Mouse (Mus musculus) lung, embryonic 15.5 days (tissue): Measurements from ENCODE around the gene Pigc. TPM values are rescaled to one million over a fixed set of nuclear protein-coding genes. Genes with fewer than 3 reads are reported as not detected.

ENCODE experiments used
- ATAC-seq: fragments of 200-750 bp; cut with Nextera tagmentation; 2 replicates; pipeline ENCODE4 v1.8.0; 2017; ENCODE audit warnings: moderate number of reproducible peaks, borderline replicate concordance; ENCODE audit not compliant: low FRiP score, low TSS enrichment; ENCODE audit errors: extremely low read depth
- H3K27ac ChIP-seq: fragments of 300-500 bp; sonication (generic); 2 replicates; pipeline ENCODE4 v1.5.1; 2015; ENCODE audit warnings: moderate library complexity, mild to moderate bottlenecking, inconsistent platforms
- H3K27me3 ChIP-seq: fragments of 300-500 bp; sonication (generic); 2 replicates; pipeline ENCODE4 v1.6.1; 2015; ENCODE audit warnings: inconsistent platforms
- H3K36me3 ChIP-seq: fragments of 300-500 bp; sonication (generic); 2 replicates; pipeline ENCODE4 v1.6.1; 2015; ENCODE audit warnings: inconsistent platforms
- H3K4me1 ChIP-seq: fragments of 300-500 bp; sonication (generic); 2 replicates; pipeline ENCODE4 v1.6.1; 2015; ENCODE audit warnings: inconsistent platforms
- H3K4me2 ChIP-seq: fragments of 300-500 bp; sonication (generic); 2 replicates; pipeline ENCODE4 v1.6.1; 2015; ENCODE audit warnings: inconsistent platforms, mild to moderate bottlenecking, moderate library complexity
- H3K4me3 ChIP-seq: fragments of 300-500 bp; sonication (generic); 2 replicates; pipeline ENCODE4 v1.5.1; 2015; ENCODE audit warnings: mild to moderate bottlenecking, inconsistent platforms
- H3K9ac ChIP-seq: fragments of 300-500 bp; sonication (generic); 2 replicates; pipeline ENCODE4 v1.6.1; 2015; ENCODE audit warnings: inconsistent platforms
- H3K9me3 ChIP-seq: fragments of 300-500 bp; sonication (generic); 2 replicates; pipeline ENCODE4 v1.6.1; 2016; ENCODE audit warnings: inconsistent platforms
- WGBS: fragments of 180-500 bp; shearing (Covaris S2); methylation state at CpG from one replicate; pipeline ENCODE4 v1.1.7; 2015; 5-methylcytosine and 5-hydroxymethylcytosine counted together
- polyA plus RNA-seq: library from polyadenylated mRNA; unstranded; fragments of >200 nt; fragmentation: Nextera tagmentation; extraction: Ambion mirVana; gene quantifications from 2 replicates; pipeline ENCODE4 v1.2.1, GENCODE M21; 2015

The Pigc gene
- 35.7 and 36.4 TPM in 2 replicates for polyA plus RNA-seq

- Histone ChIP-seq H3K27ac (peak within 1 kb of the TSS; percentile 82), H3K4me2 (peak within 1 kb of the TSS; percentile 60), H3K4me3 (peak within 1 kb of the TSS; percentile 90), H3K4me1 (peaks cover 10% of the 10 kb centered on the region), H3K36me3 (0 out of 2 replicates have a peak, but pooled peaks cover 9% of the 10 kb centered on the region), H3K9ac (peak within 1 kb of the TSS; percentile 84), H3K9me3 (no peaks in the 10 kb centered on the region), H3K27me3 (no peaks in the 10 kb centered on the region)
- WGBS: 1% methylated on average over 38 of the region's 38 CpGs
- ATAC-seq: peak; percentile 98
Observed at GRCm38 (mm10) chr1:161968589-161969407, at the start of gene Pigc. TSS of gene Pigc (plus strand) at chr1:161969186.

GRCm38 (mm10) chr1:161919594-161919993 lies 49.4 kb upstream of the Pigc start:
- Histone ChIP-seq H3K4me3 (no peak overlapping the region), H3K4me2 (no peak overlapping the region), H3K27me3 (no peaks in the 10 kb centered on the region), H3K9ac (no peak overlapping the region), H3K9me3 (no peaks in the 10 kb centered on the region), H3K36me3 (no peaks in the 10 kb centered on the region), H3K4me1 (no peaks in the 10 kb centered on the region), H3K27ac (no peak overlapping the region)
- 86% methylated on average over 2 of the region's 2 CpGs for WGBS
- no peak for ATAC-seq

GRCm38 (mm10) chr1:161920475-161921454 lies 48.2 kb upstream of the Pigc start:
- no peaks in the 10 kb centered on the region for H3K9me3 ChIP-seq
- no peaks in the 10 kb centered on the region for H3K36me3 ChIP-seq
- 85% methylated on average over 9 of the region's 9 CpGs for WGBS
- no peak overlapping the region for H3K27ac ChIP-seq
- no peak overlapping the region for H3K9ac ChIP-seq
- no peaks in the 10 kb centered on the region; the same call in 1 of the 2 replicates for H3K4me1 ChIP-seq
- H3K4me2 ChIP-seq: no peak overlapping the region
- H3K27me3 ChIP-seq: no peaks in the 10 kb centered on the region
- no peak for ATAC-seq
- no peak overlapping the region for H3K4me3 ChIP-seq

- no peak overlapping the region for H3K4me3 ChIP-seq
- no peaks in the 10 kb centered on the region for H3K27me3 ChIP-seq
- no peak for ATAC-seq
- no peaks in the 10 kb centered on the region for H3K36me3 ChIP-seq
- H3K4me1 ChIP-seq: no peaks in the 10 kb centered on the region; the same call in 1 of the 2 replicates
- H3K27ac ChIP-seq: no peak overlapping the region
- WGBS: 83% methylated on average over 6 of the region's 6 CpGs
- H3K9me3 ChIP-seq: no peaks in the 10 kb centered on the region
- no peak overlapping the region for H3K9ac ChIP-seq
- H3K4me2 ChIP-seq: no peak overlapping the region
Observed at GRCm38 (mm10) chr1:161921928-161922327, 47.1 kb upstream of the Pigc start.

- Histone ChIP-seq H3K27ac (no peak overlapping the region), H3K9ac (no peak overlapping the region), H3K9me3 (no peaks in the 10 kb centered on the region), H3K36me3 (no peaks in the 10 kb centered on the region), H3K27me3 (no peaks in the 10 kb centered on the region), H3K4me3 (no peak overlapping the region), H3K4me1 (no peaks in the 10 kb centered on the region; the same call in 1 of the 2 replicates), H3K4me2 (no peak overlapping the region)
- 75% methylated on average over 3 of the region's 3 CpGs for WGBS
- ATAC-seq: no peak
Observed at GRCm38 (mm10) chr1:161924321-161924720, 44.7 kb upstream of the Pigc start.

- Histone ChIP-seq H3K9me3 (no peaks in the 10 kb centered on the region), H3K27me3 (no peaks in the 10 kb centered on the region), H3K4me3 (no peak overlapping the region), H3K4me1 (no peaks in the 10 kb centered on the region; the same call in 1 of the 2 replicates), H3K27ac (no peak overlapping the region), H3K36me3 (no peaks in the 10 kb centered on the region), H3K9ac (no peak overlapping the region), H3K4me2 (no peak overlapping the region)
- ATAC-seq: no peak
- WGBS: 63% methylated on average over 13 of the region's 13 CpGs
Observed at GRCm38 (mm10) chr1:161925281-161925805, 43.6 kb upstream of the Pigc start.

- Histone ChIP-seq H3K4me1 (no peaks in the 10 kb centered on the region; the same call in 1 of the 2 replicates), H3K36me3 (no peaks in the 10 kb centered on the region), H3K4me3 (no peak overlapping the region), H3K27me3 (no peaks in the 10 kb centered on the region), H3K9me3 (no peaks in the 10 kb centered on the region), H3K4me2 (no peak overlapping the region), H3K27ac (no peak overlapping the region), H3K9ac (no peak overlapping the region)
- WGBS: 80% methylated on average over 2 of the region's 2 CpGs
- ATAC-seq: no peak
Observed at GRCm38 (mm10) chr1:161927976-161928375, 41.0 kb upstream of the Pigc start.

GRCm38 (mm10) chr1:161931313-161931712 lies 37.7 kb upstream of the Pigc start:
- Histone ChIP-seq H3K27me3 (no peaks in the 10 kb centered on the region), H3K4me3 (no peak overlapping the region), H3K27ac (no peak overlapping the region), H3K4me2 (no peak overlapping the region), H3K36me3 (no peaks in the 10 kb centered on the region), H3K4me1 (no peaks in the 10 kb centered on the region), H3K9ac (no peak overlapping the region), H3K9me3 (no peaks in the 10 kb centered on the region)
- WGBS: 75% methylated on average over 4 of the region's 4 CpGs
- no peak for ATAC-seq

- H3K4me1 ChIP-seq: no peaks in the 10 kb centered on the region
- no peak for ATAC-seq
- no peak overlapping the region for H3K4me3 ChIP-seq
- H3K36me3 ChIP-seq: no peaks in the 10 kb centered on the region
- no peak overlapping the region for H3K9ac ChIP-seq
- no peaks in the 10 kb centered on the region for H3K9me3 ChIP-seq
- WGBS: 88% methylated on average over 10 of the region's 10 CpGs
- H3K27ac ChIP-seq: no peak overlapping the region
- H3K27me3 ChIP-seq: no peaks in the 10 kb centered on the region
- no peak overlapping the region for H3K4me2 ChIP-seq
Observed at GRCm38 (mm10) chr1:161931817-161932216, 37.2 kb upstream of the Pigc start.

- no peak for ATAC-seq
- 70% methylated on average over 4 of the region's 4 CpGs for WGBS
- Histone ChIP-seq H3K27ac (no peak overlapping the region), H3K36me3 (no peaks in the 10 kb centered on the region), H3K4me1 (no peaks in the 10 kb centered on the region), H3K4me3 (no peak overlapping the region), H3K9ac (no peak overlapping the region), H3K4me2 (no peak overlapping the region), H3K9me3 (no peaks in the 10 kb centered on the region), H3K27me3 (no peaks in the 10 kb centered on the region)
Observed at GRCm38 (mm10) chr1:161932286-161932685, 36.7 kb upstream of the Pigc start.

- 79% methylated on average over 2 of the region's 2 CpGs for WGBS
- Histone ChIP-seq H3K4me2 (no peak overlapping the region), H3K27ac (no peak overlapping the region), H3K4me3 (no peak overlapping the region), H3K9me3 (no peaks in the 10 kb centered on the region), H3K36me3 (no peaks in the 10 kb centered on the region), H3K9ac (no peak overlapping the region), H3K27me3 (no peaks in the 10 kb centered on the region), H3K4me1 (no peaks in the 10 kb centered on the region)
- no peak for ATAC-seq
Observed at GRCm38 (mm10) chr1:161942082-161942481, 26.9 kb upstream of the Pigc start.
